Mouse (Mus musculus): Measurements from ENCODE around the gene Micall1.

Gene Micall1

DNA sequence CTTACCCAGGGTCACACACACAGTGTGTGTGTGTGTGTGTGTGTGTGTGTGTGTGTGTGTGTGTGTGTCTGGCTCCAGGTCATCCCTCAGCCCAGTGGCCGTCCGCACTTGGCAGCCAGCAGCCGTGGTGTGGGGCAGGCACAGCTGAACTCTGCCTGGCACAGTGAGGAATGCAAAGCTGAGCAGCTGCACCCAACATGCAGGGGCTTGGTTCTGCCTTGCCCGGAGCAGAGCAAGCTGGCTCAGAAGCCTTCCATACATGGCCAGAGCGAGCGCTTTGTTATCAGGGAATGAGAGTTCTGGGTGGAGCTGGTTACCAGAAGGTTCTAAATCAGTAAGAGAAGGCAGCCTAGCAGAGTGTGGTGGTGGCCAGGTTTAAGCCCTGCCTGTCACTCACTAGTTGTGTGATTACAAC, 11.1 kb upstream of the Micall1 start:
- DNase-seq = peak; percentile 46

DNA sequence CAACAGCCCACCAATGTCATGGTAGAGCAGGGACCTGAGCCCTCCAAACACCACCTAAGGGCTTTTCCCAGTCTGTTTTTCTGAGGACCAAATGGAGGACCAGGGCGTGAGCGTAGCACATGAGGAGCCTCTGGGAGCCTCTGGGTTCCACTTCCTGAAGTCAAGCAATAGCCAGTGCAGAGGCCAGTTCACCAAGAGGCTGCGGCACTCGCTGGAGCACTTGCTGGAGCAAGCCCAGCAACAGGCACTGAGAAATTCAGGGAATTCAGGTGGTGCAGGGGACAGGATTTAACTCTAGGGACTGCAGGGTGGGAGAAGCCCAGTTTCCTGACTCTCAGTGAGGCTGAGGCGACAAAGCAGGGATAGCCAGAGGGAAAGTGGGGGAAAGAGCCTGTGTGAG, 10.5 kb upstream of the Micall1 start:
- no peak for DNase-seq

DNA sequence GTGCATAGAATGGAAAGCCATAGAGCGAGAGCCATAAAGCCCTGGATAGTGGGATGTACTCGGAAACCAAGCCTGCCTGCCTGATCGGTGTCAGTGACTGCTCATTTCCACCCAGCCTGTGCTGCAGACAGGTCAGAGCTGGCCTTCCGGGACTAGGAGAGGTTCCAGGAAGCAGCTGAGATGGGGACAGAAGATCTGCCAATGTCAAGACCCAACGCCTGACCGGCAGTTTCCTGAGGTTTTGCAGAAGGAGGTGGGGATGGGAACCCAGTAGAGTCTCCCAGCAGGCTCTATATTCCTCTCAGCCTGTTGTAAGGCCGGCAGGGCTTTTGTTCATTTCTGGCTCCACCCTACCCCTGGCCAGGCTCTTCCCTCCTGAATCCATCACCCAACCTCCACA, 9.8 kb upstream of the Micall1 start:
- DNase-seq = no peak

DNA sequence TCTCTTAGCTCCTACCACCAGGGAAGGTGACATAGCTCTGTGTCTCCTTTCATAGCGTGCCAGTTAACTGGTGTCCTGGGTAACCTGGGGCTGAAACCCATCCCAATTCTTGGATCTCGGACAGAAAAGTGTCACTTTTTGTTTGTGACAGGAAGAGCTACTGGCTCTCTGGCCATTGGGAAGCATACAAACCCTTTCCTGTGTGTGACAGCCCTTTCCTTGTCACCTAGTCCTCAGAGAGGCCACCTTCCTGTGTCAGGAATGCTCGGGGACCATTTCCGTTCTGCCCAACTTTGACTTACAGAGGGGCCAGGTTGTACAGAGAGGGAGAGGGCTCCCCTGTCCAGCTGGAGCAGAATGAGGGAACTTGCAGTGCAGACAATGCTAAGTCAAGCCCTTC, 9.2 kb upstream of the Micall1 start:
- no peak for DNase-seq

DNA sequence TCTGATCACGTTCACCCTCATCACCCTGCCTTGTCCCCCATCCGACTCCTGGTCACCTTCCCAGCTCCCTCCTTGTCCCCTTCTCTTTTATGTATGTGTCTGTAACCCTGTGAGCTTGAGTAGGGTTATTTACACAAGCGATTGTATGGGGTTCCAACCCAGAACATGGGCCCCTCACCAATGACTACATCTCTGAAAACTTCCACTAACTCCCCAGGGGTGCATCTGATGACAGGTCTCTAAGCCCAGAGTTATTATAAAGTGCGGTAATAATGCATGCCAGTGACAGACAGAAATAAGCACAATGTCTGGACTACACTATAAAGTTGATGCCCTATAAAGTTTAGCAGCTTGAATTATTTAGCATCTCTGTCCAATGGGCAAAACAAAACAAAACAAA, 8.3 kb upstream of the Micall1 start:
- no peak for DNase-seq

DNA sequence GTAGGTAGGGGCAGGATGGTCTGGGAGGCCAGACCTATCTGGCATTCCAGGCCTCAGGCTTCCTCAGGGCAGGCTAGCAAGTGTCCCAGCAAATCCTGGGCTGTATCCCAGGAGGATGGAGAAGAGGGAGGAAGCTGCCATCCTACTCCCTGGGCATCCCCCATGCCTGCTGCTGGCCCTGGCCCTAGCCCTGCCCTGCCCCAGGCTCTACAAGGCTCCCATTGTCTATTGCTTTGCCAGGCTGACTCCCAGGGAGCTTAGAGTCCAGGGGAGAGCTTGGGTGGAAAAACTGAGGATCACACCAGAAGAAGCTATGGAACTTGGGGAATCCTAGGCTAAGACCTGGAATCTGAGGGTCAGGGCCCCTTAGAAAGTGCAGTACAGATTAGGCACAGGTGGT, 7.2 kb upstream of the Micall1 start:
- DNase-seq = no peak

DNA sequence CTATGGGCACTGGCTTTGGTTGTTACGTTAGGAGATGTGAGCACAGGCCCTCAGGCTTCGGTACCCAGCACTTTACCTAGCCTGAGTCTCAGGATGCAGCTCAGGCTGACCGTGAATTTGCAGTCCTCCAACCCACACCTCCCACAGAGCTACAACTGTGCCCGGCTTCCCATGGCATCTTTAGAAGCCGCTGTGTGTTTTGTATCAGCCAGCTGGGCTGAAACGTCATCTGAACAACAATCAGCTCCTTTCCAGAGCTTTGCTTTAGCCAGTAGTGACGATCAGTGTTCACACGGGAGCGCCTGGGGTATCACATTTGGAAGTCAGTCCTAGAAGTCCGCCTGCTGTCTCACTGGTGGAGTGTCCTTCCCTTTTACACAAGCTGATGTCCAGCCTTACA, 5.4 kb upstream of the Micall1 start:
- DNase-seq = no peak

DNA sequence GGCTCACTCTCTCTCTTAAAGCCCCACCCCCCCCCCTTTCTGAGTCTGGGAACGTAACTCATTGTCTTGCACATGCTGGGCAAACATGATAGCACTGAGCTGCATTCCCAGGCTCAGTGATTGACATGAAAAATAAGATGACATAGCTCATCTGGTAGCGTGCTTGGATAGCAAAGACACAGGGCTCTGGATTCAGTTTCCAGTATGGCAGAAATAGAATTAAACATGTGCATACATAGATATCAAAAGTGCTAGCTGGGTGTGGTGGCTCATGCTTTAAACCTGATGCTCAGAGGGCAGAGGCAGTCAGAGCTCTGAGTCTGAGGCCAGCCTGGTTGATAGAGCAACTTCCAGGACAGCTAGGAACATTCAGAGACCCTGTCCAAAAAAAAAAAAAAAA, 2.9 kb upstream of the Micall1 start:
- DNase-seq = peak; percentile 32

DNA sequence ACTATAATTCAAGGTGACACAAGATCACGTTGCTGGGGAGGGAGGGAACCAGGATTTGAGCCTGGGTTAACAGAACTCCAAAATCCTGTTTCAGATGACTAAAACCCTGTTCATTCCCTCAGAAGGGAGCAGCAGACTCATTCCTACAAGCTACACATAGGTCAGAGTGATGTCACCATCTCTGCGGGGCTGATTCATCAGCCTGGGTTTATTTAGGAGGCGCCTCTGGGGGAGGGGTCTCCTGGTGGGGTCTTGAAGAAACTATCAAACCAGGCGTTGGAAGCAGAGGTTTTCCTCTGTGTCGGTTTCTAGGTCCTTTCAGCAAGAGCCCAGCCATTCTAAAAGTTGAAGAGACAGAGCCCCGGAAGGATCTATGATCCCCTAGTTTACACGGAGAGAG, 732 bp upstream of the Micall1 start:
- DNase-seq = no peak

DNA sequence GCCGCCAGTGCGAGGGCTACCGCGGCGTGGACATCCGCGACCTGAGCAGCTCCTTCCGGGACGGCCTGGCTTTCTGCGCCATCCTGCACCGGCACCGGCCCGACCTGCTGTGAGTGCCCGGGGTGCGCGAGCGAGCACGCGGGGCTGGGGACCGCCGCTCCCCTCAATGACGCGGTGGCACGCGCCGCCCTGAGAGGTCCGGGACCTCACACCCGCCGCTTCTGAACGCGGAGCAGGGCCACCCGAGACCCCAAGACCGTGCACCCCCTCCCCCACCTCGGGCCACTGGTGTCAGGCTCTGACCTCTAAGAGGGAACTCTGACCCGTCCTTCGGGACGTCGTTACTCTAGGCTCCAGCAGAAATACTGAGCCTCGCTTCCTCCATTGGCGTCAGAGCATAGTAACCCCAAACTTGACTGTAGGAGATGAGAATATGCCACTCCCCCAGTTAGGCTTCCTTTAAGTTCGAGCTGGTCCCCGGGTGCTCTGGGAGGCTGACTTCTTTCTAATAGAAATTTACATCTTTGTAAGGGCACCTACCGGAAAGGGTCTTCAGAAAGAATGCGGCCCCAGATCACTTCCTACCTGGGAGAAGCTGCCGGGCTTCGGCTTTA, 730 bp downstream of the Micall1 start:
- peak; percentile 38 for DNase-seq

DNA sequence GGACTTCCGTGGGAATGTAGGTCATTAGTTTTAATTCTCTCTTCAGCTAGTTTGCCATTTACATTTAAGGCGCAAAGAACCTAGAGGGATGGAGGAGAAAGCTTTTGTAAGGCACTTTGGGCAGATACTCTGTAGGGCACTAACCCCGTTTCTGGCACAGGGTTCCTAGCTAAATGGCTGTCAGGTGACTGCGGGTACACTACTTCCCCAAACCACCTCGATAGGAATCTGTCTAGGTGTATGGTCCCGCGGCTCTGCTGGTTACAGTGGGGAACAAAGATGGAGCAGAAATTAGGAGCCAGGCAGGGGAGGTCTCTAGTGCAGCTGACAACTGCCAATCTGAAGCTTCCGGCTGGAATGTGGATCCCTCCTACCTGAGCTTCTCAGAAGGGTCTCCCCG, 1.3 kb downstream of the Micall1 start:
- DNase-seq = no peak

DNA sequence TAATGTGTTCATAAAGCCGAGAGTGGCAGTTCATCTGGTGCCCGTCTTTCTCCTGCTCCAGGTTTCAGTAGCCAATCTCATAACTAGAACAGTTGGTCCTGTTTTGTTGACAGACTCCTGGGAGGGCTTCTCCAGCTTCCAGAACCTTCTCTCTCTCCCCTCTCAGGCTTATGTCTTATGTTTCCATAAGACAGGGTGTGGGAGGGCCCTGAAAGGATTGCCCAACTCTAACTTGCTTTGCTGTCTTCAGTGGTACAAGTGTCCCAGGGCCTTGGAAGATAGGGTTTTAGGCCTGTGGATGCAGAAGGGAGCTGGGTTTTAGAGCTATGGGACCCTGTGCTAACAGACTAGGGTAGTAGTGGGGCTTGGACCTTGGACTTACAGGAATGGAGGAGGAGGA, 1.8 kb downstream of the Micall1 start:
- no peak for DNase-seq

DNA sequence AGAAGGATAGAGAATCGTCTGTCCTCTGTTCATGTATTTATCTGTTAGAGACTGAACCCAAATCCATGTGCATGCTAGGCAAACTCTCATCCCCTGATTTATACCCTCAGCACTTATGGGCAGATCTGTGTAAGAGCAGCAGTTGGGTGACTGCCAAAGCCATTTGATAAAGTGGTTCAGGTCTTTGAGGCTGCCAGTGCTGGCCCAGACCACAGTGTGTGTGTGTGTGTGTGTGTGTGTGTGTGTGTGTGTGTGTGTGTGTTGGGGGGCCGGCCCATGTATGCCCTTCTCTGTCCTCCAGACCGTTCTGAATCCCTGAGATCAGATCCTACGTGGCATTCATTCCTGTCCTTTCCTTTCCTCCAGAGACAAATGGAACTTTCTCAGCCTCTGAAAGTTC, 3.1 kb downstream of the Micall1 start:
- DNase-seq = no peak

DNA sequence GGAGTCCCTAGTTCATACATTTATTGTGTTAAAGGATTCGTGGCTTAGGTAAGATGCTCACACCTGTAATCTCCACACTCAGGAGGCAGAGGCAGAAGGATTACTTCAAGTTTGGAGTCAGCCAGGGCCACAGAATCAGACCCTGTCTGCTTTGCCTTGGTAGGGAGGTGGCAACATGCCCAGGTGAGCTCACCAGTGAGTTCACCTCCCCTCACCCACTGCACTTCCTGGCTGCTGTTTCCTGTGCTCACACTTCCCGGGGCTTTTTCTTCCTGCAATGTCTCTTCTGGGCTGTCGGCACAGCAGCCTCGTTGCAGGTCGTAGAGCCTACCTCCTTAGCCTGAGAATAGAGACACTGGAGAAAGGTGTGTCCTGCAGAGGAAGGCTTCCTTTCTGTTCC, 6.6 kb downstream of the Micall1 start:
- DNase-seq = no peak

DNA sequence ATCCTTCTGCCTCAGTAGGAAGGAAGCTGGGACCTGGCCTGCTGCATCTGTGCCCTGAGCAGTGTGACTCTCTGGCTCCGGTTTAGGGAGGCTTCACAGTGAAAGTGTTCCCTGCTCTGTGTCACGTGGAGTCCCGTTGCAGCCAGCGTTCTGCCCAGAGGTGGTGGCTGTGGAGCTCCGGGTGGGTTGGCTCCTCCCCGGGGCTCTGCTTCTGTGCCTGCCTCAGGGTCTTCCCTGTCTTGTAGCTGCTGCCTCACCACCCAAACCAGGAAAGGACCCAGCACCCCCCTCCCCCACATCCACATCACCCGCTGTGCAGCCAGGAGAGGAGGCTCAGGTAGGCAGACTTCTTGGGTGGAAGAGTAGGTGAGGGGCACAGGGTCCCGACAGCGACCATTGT, 10.8 kb downstream of the Micall1 start:
- DNase-seq = no peak

DNA sequence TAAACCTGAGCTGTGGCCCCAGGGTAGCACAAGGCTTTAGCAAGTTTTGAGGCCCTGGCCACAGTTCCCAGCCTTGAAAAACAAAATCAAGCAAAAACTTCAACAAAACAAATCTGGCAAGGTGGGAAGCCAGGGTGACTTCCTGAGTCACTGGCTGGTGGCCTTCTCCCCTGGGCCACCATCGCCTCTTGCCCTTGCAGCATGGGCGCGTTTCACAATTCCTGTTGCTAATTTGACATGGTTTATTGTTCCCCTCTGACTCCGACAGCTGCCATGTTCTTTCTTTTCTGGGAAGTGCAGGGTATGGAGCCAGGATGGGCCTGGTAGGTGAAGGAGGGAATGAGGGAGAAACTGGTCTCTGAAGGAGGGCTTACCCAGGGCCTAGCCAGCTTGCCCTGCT, 13.4 kb downstream of the Micall1 start:
- no peak for DNase-seq

DNA sequence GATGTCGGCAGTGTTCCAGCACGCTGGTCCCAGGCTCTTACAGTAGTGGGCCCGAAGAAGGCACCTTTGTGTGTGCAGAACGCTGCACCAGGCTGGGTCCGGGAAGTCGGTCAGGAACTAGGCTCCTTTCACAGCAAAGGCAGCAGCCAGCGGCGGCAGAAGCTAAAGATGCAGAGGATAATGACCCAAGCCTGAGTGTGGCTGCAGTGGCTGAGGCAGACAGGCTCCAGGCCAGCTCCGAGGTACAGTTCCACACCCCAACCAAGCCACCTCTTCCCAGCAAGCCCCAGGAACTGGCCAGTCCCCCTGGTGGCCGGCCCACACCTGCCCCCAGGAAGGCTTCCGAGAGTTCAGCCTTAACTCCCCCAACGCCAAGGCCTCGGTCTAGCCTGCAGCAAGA, 13.8 kb downstream of the Micall1 start:
- no peak for DNase-seq

DNA sequence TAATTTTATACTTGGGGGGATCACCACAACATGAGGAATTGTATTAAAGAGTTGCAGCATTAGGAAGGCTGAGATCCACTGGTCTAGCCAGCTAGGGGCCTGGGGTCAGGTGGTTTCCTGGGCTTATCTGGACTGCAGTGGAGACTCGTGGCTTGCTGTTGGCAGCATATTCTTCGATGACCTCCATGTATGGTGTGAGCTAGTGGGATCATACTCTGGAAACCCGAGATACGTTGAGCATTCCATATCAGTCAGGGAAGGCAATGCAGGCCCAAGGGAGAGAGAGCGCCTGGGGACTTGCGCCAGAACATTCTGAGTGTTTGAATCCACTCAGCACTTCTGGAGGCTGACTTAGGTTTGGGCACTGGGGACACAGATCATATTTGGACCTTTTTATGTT, 15.1 kb downstream of the Micall1 start:
- DNase-seq = no peak

DNA sequence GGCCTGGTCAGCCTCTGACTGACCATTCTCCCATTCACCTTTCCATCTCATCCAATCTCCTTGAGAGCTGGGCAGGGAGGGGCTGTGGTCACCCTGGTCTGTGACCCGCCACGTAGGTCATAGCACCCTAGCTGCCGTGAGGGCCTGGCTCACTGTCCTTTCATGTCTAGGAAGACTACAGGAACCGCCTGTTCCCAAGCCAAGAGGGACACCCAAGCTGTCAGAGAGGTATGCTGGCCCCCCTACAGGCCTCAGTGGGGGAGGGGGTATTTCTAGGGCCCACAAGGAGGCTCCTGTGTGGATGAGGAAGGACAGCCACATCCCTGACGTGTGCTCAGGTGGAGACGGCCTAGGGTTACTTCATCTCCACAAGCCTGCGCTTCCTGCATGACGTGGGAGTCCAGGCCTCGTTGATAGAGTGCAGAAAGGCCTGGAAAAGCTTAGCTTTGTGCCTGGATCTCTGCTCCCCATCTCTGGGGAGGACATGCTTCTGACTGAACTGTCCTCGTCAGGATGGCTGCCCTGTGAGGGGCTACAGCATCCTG, 15.7 kb downstream of the Micall1 start:
- no peak for DNase-seq

DNA sequence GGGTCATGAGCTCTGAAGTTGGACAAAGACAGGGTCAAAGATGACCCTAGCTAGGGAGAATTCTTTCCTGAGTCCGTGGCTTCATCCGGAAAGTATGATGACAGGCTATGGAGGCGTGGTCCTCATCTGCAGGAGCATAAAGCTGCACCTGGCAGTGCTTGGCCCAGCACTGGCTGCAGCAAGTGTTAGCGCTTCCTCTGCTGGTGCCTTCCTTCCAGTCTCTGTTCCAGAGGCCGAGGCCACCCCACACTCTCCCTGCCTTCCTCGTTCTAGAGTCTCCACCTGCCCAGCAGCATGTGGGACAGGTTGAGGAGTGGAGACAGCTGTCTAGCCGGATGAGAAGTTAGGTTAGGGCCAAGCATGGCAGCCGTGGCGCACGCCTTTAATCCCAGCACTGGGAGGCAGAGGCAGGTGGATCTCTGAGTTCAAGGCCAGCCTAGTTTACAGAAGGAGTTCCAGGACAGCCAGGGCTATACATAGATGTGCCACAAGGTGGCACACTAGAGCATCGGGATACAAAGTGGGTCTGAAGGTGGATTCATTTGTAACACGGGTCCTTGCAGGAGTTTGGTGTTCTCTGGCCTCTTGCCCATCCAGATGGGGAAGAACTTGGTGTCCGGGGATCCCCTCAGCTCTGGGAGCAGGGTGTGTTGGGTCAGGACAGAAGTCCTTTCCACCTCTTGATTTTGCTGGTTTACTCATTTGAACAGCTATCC, 17.7 kb downstream of the Micall1 start:
- DNase-seq = peak; percentile 49

DNA sequence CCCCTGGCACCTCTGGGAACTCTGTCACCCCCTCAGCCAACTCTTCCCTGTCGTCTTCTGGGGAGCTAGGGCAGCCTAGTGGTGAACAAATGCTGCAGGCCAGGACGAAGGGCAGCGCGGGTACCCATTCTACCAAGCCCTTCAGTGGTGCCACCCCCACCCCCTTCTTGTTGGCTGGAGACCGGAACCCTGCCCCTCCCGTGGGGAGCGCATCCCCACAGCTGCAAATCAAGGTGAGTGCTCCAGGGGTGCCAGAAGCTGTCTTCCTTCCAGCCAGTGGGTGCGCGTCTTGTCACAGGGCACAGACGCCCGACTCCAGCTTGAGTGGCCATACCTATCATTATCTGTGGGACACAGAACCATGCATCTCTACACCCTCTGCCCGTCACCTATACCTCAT, 18.4 kb downstream of the Micall1 start:
- no peak for DNase-seq

DNA sequence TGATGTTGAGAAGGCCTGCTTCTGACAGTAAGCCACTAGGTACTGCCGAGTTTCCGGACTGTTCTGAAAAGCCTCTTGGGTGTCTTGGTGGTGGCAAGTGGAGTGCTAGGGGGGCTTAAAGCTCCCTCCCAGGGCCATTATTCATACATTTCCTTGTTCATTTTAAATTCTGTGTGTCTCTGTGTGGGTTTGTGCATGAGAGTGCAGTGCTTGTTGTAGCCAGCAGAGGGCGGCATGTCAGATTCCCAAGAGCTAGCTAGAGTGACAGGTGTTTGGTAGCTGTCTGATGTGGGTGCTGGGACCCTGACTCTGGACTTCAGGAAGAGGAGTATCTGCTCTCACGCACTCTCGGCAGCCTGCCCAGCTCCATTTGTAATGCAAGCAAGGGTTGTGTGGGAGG, 19.5 kb downstream of the Micall1 start:
- no peak for DNase-seq

DNA sequence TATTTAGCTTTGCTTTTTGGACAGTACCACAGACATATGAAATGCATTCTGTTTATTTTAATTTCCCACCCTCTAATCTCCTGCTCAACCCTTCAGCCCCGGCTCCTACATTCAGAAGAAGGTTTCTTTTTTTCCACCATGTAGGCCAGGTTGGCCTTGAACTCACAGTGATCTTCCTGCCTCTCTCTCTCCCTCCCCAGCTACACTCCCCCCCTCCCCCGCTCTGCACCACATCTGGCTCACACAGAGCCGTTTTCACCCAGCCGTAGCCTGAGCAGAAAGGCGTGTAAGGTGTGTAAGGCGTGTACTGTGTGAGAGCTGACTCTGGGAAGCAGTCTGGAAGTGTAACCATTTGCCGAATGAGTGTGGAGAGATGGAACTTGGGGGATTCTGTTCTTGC, 20.6 kb downstream of the Micall1 start:
- no peak for DNase-seq

DNA sequence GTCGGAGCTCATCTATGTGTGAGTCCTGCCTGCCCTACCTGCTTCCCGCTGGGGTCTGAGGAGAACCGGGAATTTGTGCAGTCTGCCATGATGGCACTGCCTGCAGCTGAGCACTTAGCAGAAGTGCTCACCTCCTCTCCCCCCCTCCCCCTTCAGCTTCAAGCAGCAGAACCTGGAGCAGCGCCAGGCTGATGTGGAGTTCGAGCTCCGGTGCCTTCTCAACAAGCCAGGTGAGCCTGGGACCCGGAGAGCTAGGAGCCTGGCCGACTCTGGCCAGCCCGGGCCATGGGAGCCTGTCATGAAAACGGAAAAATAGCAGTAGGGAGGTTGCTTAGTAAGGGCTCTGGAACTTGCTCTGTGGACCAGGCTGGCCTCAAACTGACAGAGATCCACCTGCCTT, 22.1 kb downstream of the Micall1 start:
- DNase-seq = no peak

DNA sequence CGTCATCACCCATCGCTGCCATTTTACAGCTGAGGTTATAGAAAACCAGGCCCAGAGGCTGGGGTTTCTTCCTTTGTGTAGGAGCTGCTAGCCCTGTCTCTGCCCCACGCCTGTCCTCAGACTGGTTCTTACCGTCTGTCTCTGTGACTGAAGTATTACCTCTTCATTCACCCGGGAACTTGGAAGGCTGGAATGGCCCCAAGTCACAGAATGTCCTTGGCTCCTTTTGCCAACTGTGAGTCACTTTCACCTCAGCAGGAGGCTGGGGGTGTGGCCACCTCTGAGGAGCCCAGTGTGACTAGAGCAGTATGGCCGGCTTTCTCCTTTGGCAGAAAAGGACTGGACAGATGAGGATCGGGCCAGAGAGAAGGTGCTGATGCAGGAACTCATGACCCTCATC, 22.7 kb downstream of the Micall1 start:
- no peak for DNase-seq
